In the genomic region with DNA sequence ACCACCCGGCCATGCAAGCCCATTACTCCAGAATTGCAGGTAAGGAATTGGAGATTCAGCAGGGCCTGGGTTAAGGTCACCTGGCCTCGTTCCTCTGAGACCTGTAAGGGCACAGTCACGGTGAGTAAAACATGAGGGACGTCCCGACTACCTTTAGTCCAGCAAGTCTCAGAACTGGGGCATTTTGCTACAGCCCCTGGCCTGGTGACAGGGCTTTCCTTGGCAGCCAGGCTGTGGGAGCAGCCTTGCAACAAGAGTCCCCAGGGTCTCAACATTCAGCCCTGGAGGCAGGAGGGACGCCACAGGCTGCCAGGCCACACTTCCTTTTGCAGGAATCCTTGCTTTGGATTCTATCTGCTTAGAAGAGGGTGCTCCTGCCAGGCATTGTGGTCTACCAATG, we compare ENCODE assay signal across 26 mouse cellular contexts.
A peak's percentile ranks its signal among the peaks of the same experiment; 100 is the strongest.
DNase-seq lines count a peak whose midpoint lies in the region; ATAC-seq lines count a peak whose summit lies in the region.
"Had no signal": no experiment of that assay in that cellular context is flagged by ENCODE, and none has a peak within 500 bp of the region (broad histone marks: within the 10 kb centered on the region; RNA-seq: fewer than 3 reads in every experiment).

No protein-coding gene starts in this region.

- H3K27ac ChIP-seq in kidney, embryonic 15.5 days, result peak overlapping the region; percentile 46; the same call in 1 of the 2 replicates
- H3K27ac ChIP-seq in kidney, embryonic 14.5 days (ENCODE audit: low read depth, low read length), result no peak overlapping the region
- H3K27ac ChIP-seq: embryonic facial prominence, embryonic 10.5 days; embryonic facial prominence, embryonic 13.5 days; forebrain, embryonic 12.5 days; forebrain, embryonic 15.5 days; heart, adult 2 months; heart, embryonic 10.5 days; heart, embryonic 13.5 days; hindbrain, embryonic 14.5 days; hindbrain, postnatal 0 days had no signal

- no peaks in the 10 kb centered on the region for H3K36me3 ChIP-seq in kidney, embryonic 15.5 days
- H3K36me3 ChIP-seq in kidney, embryonic 14.5 days (ENCODE audit: control insufficient read depth, insufficient read depth, low read length), result no peaks in the 10 kb centered on the region
- H3K36me3 ChIP-seq: embryonic facial prominence, embryonic 10.5 days; embryonic facial prominence, embryonic 13.5 days; forebrain, embryonic 12.5 days; forebrain, embryonic 15.5 days; heart, embryonic 10.5 days; heart, embryonic 13.5 days had no signal

- H3K4me2 ChIP-seq in kidney, embryonic 15.5 days, result no peak overlapping the region
- H3K4me2 ChIP-seq in kidney, embryonic 14.5 days (replicated peaks; ENCODE audit: low read depth, low read length), result no peak overlapping the region
- H3K4me2 ChIP-seq: embryonic facial prominence, embryonic 13.5 days; forebrain, embryonic 12.5 days; forebrain, embryonic 15.5 days; heart, embryonic 13.5 days; hindbrain, embryonic 14.5 days had no signal

- 54% methylated on average over 6 of the region's 6 CpGs for WGBS in kidney, embryonic 15.5 days
- 55% methylated on average over 6 of the region's 6 CpGs for WGBS in kidney, embryonic 14.5 days

- H3K4me3 ChIP-seq in kidney, embryonic 15.5 days (replicated peaks), result no peak overlapping the region
- no peak overlapping the region for H3K4me3 ChIP-seq in kidney, embryonic 14.5 days (ENCODE audit: low read length)
- H3K4me3 ChIP-seq: embryonic facial prominence, embryonic 10.5 days; embryonic facial prominence, embryonic 13.5 days; erythroblast, embryonic 14.5 days; forebrain, embryonic 12.5 days; forebrain, embryonic 15.5 days; heart, adult 2 months; heart, embryonic 10.5 days; heart, embryonic 13.5 days had no signal

- no peak overlapping the region for H3K9ac ChIP-seq in kidney, embryonic 15.5 days
- H3K9ac ChIP-seq in kidney, embryonic 14.5 days (ENCODE audit: low read depth, low read length), result no peak overlapping the region
- H3K9ac ChIP-seq: embryonic facial prominence, embryonic 13.5 days; forebrain, embryonic 12.5 days; forebrain, embryonic 15.5 days; heart, embryonic 13.5 days; hindbrain, embryonic 14.5 days had no signal

- H3K4me1 ChIP-seq in kidney, embryonic 15.5 days, result no peaks in the 10 kb centered on the region
- H3K4me1 ChIP-seq in kidney, embryonic 14.5 days (ENCODE audit: control insufficient read depth, insufficient read depth, low read length), result no peaks in the 10 kb centered on the region
- H3K4me1 ChIP-seq: forebrain, embryonic 12.5 days; forebrain, embryonic 15.5 days had no signal

- no peaks in the 10 kb centered on the region for H3K27me3 ChIP-seq in kidney, embryonic 15.5 days
- no peaks in the 10 kb centered on the region for H3K27me3 ChIP-seq in kidney, embryonic 14.5 days (ENCODE audit: control insufficient read depth, insufficient read depth, low read length)
- H3K27me3 ChIP-seq: embryonic facial prominence, embryonic 13.5 days; forebrain, embryonic 12.5 days; forebrain, embryonic 15.5 days; heart, embryonic 13.5 days had no signal

- no peaks in the 10 kb centered on the region for H3K9me3 ChIP-seq in kidney, embryonic 15.5 days (replicated peaks)
- no peaks in the 10 kb centered on the region for H3K9me3 ChIP-seq in kidney, embryonic 14.5 days (ENCODE audit: control insufficient read depth, low read length)
- H3K9me3 ChIP-seq: embryonic facial prominence, embryonic 10.5 days; embryonic facial prominence, embryonic 13.5 days; forebrain, embryonic 12.5 days; forebrain, embryonic 15.5 days; heart, embryonic 10.5 days; heart, embryonic 13.5 days had no signal

- no peak for ATAC-seq in kidney, embryonic 15.5 days (replicated peaks; ENCODE audit: low FRiP score)
- ATAC-seq in kidney, embryonic 14.5 days (ENCODE audit: low FRiP score, low TSS enrichment), result no peak
- ATAC-seq: activated CD4-positive, CD25-positive, alpha-beta regulatory T cell, adult 4 months; forebrain, embryonic 15.5 days; hindbrain, postnatal 0 days; inflammation-experienced regulatory T-cells, adult 6 months had no signal

- DNase-seq in adrenal gland, adult 2 months, result peak; percentile 47
- no peak for DNase-seq in adrenal gland, adult 8-10 months
- peak; percentile 18 for DNase-seq in ovary, postnatal 36 days (ENCODE audit: low spot score)
- DNase-seq in ovary, adult 18-20 months (ENCODE audit: low spot score), result no peak
- no peak for DNase-seq in right cerebral cortex, adult 2 months (ENCODE audit: low spot score in 2 of 2)
- DNase-seq: cerebellum, adult 11-12 months; cerebellum, adult 8-10 months; cerebellum, postnatal 36 days; embryo, embryonic 11 days; gastrocnemius, postnatal 25 days; heart, adult 2 months; heart, postnatal 14 days; heart, postnatal 4 days had no signal

Comparison
In these comparisons a context has a peak if more than half of its experiments do, and no peak if none do; other contexts are left out.
1. DNase-seq: peak in adrenal gland, adult 2 months (single experiment) and ovary, postnatal 36 days (single experiment); none in adrenal gland, adult 8-10 months (single experiment), ovary, adult 18-20 months (single experiment) and right cerebral cortex, adult 2 months (0 of 2).